Mouse (Mus musculus) stomach, embryonic 16.5 days (tissue): ENCODE results near the gene Gm20715. TPM values are rescaled to one million over a fixed set of nuclear protein-coding genes. Genes with fewer than 3 reads are reported as not detected.
A peak's percentile ranks its signal among the peaks of the same experiment; 100 is the strongest.

Experiments used
- ATAC-seq: fragments of 200-750 bp; cut with Nextera tagmentation; 2 replicates; pipeline ENCODE4 v1.8.0; 2017; ENCODE audit warnings: moderate number of reproducible peaks, moderate TSS enrichment; ENCODE audit not compliant: insufficient read depth, low FRiP score
- H3K27ac ChIP-seq: fragments of 300-500 bp; sonication (generic); 2 replicates; pipeline ENCODE4 v1.5.1; 2014; ENCODE audit warnings: low read length
- H3K27me3 ChIP-seq: fragments of 300-500 bp; sonication (generic); 2 replicates; pipeline ENCODE4 v1.6.1; 2014; ENCODE audit warnings: low read length, control low read depth, mixed read lengths; ENCODE audit not compliant: control insufficient read depth, insufficient read depth
- H3K36me3 ChIP-seq: fragments of 300-500 bp; sonication (generic); 2 replicates; pipeline ENCODE4 v1.6.1; 2014; ENCODE audit warnings: low read length; ENCODE audit not compliant: control insufficient read depth, insufficient read depth
- H3K4me1 ChIP-seq: fragments of 300-500 bp; sonication (generic); 2 replicates; pipeline ENCODE4 v1.6.1; 2014; ENCODE audit warnings: low read length, control low read depth, mixed read lengths; ENCODE audit not compliant: control insufficient read depth, insufficient read depth
- H3K4me2 ChIP-seq: fragments of 300-500 bp; sonication (generic); 2 replicates; pipeline ENCODE4 v1.6.1; 2014; ENCODE audit warnings: low read depth, low read length, mixed read lengths
- H3K4me3 ChIP-seq: fragments of 300-500 bp; sonication (generic); replicated peaks from 2 replicates; pipeline ENCODE4 v1.5.1; 2014; ENCODE audit warnings: mild to moderate bottlenecking, low read length
- H3K9ac ChIP-seq: fragments of 300-500 bp; sonication (generic); 2 replicates; pipeline ENCODE4 v1.6.1; 2014; ENCODE audit warnings: low read length
- H3K9me3 ChIP-seq: fragments of 300-500 bp; sonication (generic); replicated peaks from 2 replicates; pipeline ENCODE4 v1.6.1; 2016; ENCODE audit warnings: low read length, control low read depth; ENCODE audit not compliant: control insufficient read depth
- WGBS: fragments of 180-500 bp; shearing (Covaris S2); extraction: QIAGEN DNeasy Blood & Tissue Kit; methylation state at CpG from one replicate; pipeline ENCODE4 v1.1.7; 2014; 5-methylcytosine and 5-hydroxymethylcytosine counted together
- polyA plus RNA-seq: library from polyadenylated mRNA; unstranded; fragments of >200 nt; fragmentation: Nextera tagmentation; extraction: Ambion mirVana; gene quantifications from 2 replicates; pipeline ENCODE4 v1.2.1, GENCODE M21; 2015

Gene Gm20715
- polyA plus RNA-seq, 1 experiment from 2014 or later: not detected

DNA sequence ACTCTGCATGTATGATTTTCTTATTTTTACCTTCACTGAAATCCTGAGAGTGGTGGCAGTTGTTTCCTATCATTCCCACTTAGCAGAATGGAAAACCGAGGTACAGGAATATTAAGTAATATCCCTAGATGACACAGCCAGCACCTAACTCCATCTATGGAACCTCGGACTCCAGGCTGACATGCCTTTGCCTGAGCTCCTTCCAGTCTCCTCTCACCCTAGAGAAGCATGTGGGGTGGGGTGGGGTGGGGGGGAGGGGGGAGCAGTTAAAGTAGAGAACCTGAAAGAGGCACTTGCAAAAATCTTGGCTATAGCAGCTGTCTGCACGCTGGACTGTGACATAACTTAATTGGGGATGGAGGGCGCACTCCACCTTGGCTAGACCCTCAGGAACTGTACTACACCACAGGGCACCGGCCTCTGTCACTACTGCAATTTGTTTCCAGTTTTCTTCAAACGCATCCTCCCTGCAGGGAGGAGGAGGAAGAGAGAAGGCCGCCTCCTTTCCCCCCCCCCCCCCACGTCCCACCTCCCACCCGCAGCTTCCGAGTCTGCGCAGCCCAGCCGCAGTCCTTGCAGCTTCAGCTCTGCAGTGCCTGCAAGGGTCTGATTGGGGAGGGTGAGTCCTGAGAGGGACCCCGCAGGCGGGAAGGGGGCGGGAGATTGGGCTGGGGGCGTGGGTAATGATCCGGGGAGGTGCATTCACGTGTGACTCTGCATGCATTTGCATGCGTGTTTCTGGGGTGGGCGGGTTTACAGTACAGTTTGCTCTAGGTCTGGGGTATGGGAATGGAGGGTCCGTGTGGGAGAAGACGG is 4.8 kb downstream of the Gm20715 start:
- Histone ChIP-seq H3K27ac (no peak overlapping the region), H3K4me2 (no peak overlapping the region), H3K4me1 (no peaks in the 10 kb centered on the region), H3K9ac (no peak overlapping the region), H3K27me3 (no peaks in the 10 kb centered on the region), H3K9me3 (no peaks in the 10 kb centered on the region), H3K4me3 (no peak overlapping the region), H3K36me3 (no peaks in the 10 kb centered on the region)
- 5% methylated on average over 22 of the region's 22 CpGs for WGBS
- ATAC-seq: 0 out of 2 replicates have a peak, but pooled peaks have one; percentile 13

DNA sequence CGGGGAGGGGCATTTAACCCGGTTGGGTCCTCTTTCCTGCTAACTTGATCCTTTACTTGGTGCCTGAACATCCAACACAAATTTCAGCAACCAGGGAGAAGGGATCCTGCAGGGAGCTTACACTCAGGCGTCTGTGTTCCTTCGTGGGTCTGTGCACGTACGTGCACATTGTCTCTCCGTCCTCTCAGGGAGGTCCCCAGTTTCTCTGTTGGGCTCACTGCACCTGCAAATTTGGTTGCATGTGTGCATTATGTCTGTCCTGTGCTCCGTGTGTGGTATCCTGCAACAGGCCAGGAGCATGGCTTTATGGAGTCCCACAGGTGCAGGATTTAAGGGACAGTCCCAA is 5.3 kb downstream of the Gm20715 start:
- Histone ChIP-seq H3K9ac (no peak overlapping the region), H3K36me3 (no peaks in the 10 kb centered on the region), H3K4me1 (no peaks in the 10 kb centered on the region), H3K27me3 (no peaks in the 10 kb centered on the region), H3K27ac (no peak overlapping the region), H3K9me3 (no peaks in the 10 kb centered on the region), H3K4me3 (no peak overlapping the region), H3K4me2 (no peak overlapping the region)
- 24% methylated on average over 8 of the region's 8 CpGs for WGBS
- no peak for ATAC-seq

DNA sequence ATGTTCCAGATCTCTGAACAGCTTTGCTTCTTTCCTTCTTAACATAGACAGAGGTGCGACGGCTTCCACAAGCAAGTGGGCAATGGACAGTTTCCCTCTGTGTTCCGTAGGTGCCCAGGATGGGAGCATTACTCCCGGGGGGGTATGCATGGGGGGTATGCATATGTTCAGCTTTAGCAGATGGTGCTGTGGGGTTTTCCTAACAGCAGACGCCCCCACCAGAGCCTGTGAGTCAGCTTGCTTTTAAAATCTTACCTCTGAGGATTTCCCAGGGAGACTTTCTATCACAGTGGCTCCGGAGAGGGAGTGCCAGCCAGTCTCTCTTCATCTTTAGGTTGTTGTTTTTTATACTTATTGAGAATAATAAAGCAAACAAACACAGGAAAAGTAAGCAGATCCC is 9.8 kb downstream of the Gm20715 start:
- Histone ChIP-seq H3K9me3 (no peaks in the 10 kb centered on the region), H3K27me3 (no peaks in the 10 kb centered on the region), H3K4me3 (no peak overlapping the region), H3K4me2 (no peak overlapping the region), H3K36me3 (no peaks in the 10 kb centered on the region), H3K27ac (no peak overlapping the region), H3K4me1 (no peaks in the 10 kb centered on the region), H3K9ac (no peak overlapping the region)
- WGBS: 74% methylated on average over 6 of the region's 6 CpGs
- ATAC-seq: no peak

DNA sequence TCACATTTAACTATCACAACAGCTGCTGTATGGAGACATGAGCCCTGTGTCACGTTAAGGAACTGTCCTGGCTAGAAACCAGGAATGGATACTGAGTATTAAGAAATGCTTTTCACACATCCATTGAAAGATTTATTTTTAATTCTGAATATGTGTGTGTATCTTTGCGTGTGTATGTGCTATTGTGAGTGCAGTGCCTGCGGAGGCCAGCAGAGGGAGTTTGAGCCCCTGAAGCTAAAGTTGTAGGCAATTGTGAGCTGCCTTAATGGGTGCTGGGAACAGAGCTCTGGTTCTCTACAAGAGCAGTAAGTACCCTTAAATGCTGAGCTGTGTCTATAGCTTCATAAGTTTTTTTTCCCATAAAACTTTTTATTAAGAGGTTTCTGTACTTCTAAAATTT is 19.3 kb downstream of the Gm20715 start:
- Histone ChIP-seq H3K4me2 (no peak overlapping the region), H3K9ac (no peak overlapping the region), H3K27ac (no peak overlapping the region), H3K4me3 (no peak overlapping the region), H3K9me3 (no peaks in the 10 kb centered on the region), H3K4me1 (no peaks in the 10 kb centered on the region), H3K27me3 (no peaks in the 10 kb centered on the region), H3K36me3 (no peaks in the 10 kb centered on the region)
- ATAC-seq: no peak
- WGBS: 88% methylated on average over 3 of the region's 3 CpGs

DNA sequence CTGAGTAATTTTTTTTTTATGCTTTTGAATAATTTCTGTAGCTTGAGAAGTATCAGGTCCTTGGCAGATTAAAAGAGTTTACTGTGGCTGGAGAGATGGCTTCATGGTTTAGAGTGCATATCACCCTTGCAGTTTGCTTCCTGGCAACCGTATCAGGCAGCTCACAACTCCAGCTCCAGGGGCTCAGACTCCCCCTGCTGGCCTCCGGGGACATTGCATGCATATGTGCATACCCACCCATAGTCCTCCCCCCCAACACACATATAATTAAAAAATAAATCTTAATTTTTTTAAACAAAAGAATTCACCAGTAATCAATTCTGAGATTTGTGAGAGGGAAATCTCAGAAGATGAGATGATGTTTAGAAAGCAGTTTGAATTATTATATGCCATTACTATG is 20.3 kb downstream of the Gm20715 start:
- Histone ChIP-seq H3K4me3 (no peak overlapping the region), H3K9me3 (no peaks in the 10 kb centered on the region), H3K4me1 (no peaks in the 10 kb centered on the region), H3K36me3 (no peaks in the 10 kb centered on the region), H3K27me3 (no peaks in the 10 kb centered on the region), H3K4me2 (no peak overlapping the region), H3K27ac (no peak overlapping the region), H3K9ac (no peak overlapping the region)
- 36% methylated on average over 2 of the region's 2 CpGs for WGBS
- ATAC-seq: no peak

DNA sequence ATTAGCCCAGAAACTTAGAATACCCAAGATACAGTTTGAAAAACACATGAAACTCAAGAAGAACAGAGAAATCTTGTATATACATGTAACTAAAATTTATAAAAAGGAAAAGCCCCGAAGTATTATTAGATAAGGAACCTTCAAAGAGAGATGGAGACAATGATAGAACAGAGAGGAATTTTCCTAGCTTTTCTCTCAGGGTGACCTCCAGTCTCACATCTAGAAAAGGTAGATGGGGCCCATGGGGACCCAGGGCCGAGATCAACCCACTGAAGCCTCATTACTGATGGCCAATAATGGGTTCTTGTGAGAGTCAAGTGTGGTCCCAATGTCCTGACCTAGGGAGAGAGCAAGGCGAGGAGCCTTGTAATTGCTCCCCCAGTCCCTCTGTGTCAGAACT is 28.3 kb downstream of the Gm20715 start, which contains the start of gene Olfr1344:
Gene Olfr1344, plus strand, starts transcription at position 301 of the 400 bp plus-strand sequence.
- H3K27me3 ChIP-seq: no peaks in the 10 kb centered on the region
- ATAC-seq: no peak
- H3K4me1 ChIP-seq: no peaks in the 10 kb centered on the region
- 78% methylated on average over 3 of the region's 3 CpGs for WGBS
- no peak within 1 kb of the TSS for H3K9ac ChIP-seq
- no peak within 1 kb of the TSS for H3K27ac ChIP-seq
- no peak within 1 kb of the TSS for H3K4me2 ChIP-seq
- H3K4me3 ChIP-seq: no peak within 1 kb of the TSS
- no peaks in the 10 kb centered on the region for H3K36me3 ChIP-seq
- no peaks in the 10 kb centered on the region for H3K9me3 ChIP-seq

DNA sequence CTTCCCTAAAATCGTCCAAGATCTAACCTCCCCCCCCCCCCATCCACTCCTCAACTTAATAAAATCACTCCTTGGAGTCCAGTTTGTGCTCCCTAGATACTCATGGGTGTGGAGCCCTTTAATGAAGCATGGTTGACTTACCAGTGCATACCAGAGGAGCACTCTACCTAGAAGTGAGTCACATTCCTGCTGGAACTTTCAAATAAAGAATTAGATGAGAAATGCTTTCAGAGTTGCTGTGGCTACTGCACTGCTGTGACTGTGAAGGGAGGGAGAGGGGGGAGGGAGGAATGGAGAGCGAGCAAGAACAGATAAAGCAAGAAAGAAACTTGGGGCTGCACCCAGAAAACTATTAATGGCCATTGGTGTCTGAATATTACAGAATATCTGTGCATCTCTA is 31.1 kb downstream of the Gm20715 start:
- no peak for ATAC-seq
- Histone ChIP-seq H3K27ac (no peak overlapping the region), H3K9ac (no peak overlapping the region), H3K9me3 (no peaks in the 10 kb centered on the region), H3K4me2 (no peak overlapping the region), H3K36me3 (no peaks in the 10 kb centered on the region), H3K27me3 (no peaks in the 10 kb centered on the region), H3K4me3 (no peak overlapping the region), H3K4me1 (no peaks in the 10 kb centered on the region)
- WGBS: 71% methylated on average over 2 of the region's 2 CpGs

DNA sequence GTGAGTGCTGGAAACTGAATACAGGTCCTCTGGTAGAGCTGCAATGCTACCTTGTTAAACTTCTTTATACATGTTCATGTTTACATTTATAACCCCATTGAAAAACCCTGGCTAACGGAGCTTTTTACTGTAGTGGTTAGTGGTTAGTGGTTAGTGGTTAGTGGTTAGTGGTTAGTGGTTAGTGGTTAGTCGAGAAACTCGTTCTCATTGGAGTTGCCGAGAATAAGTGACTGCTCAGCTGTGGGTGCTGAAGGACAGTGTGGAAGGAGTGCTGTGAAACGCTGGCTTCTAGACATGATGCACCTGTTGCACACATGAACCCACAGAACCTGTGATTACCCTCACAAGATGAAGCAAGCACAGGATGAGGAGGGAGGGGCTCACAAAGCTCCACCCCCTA is 37.7 kb downstream of the Gm20715 start:
- WGBS: 87% methylated on average over 5 of the region's 5 CpGs
- no peak for ATAC-seq
- H3K9ac ChIP-seq: no peak overlapping the region
- H3K9me3 ChIP-seq: no peaks in the 10 kb centered on the region
- no peak overlapping the region for H3K27ac ChIP-seq
- no peak overlapping the region for H3K4me3 ChIP-seq
- no peaks in the 10 kb centered on the region for H3K27me3 ChIP-seq
- no peaks in the 10 kb centered on the region for H3K36me3 ChIP-seq
- H3K4me1 ChIP-seq: no peaks in the 10 kb centered on the region
- no peak overlapping the region for H3K4me2 ChIP-seq

DNA sequence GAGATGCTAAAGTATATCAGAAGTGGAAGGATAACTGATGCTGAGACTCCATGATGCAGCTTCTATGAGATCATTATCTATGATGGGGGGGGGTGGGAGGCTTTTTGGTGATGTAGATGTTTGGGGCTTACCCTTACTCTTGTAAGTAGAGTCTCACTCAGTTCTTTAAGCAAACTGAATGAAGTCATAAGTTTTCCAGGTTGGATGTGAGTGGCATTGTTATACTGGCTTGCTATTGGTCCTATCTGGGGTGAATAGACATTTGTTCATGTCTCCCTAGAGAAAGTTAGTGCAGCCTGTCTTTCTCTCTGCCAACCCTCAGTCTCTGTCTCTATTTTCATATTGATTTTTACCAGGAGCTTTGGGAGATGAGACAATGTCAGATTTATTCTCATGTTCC is 45.8 kb downstream of the Gm20715 start, which contains the start of gene Olfr1336:
Gene Olfr1336, plus strand, starts transcription at position 301 of the 400 bp plus-strand sequence.
- Histone ChIP-seq H3K4me2 (no peak within 1 kb of the TSS), H3K36me3 (no peaks in the 10 kb centered on the region), H3K27ac (no peak within 1 kb of the TSS), H3K27me3 (no peaks in the 10 kb centered on the region), H3K4me3 (no peak within 1 kb of the TSS), H3K9me3 (no peaks in the 10 kb centered on the region), H3K9ac (no peak within 1 kb of the TSS), H3K4me1 (no peaks in the 10 kb centered on the region)
- ATAC-seq: no peak
